Mouse (Mus musculus) liver, embryonic 12.5 days (tissue): ENCODE results near the gene Ptprm. TPM values are rescaled to one million over a fixed set of nuclear protein-coding genes. Genes with fewer than 3 reads are reported as not detected.

ENCODE experiments used
- ATAC-seq: fragments of 200-750 bp; cut with Nextera tagmentation; 2 replicates; pipeline ENCODE4 v1.8.0; 2017; ENCODE audit warnings: moderate number of reproducible peaks, mild to moderate bottlenecking, moderate library complexity
- H3K27ac ChIP-seq: fragments of 300-500 bp; sonication (generic); 2 replicates; pipeline ENCODE4 v1.5.1; 2016; ENCODE audit warnings: mild to moderate bottlenecking
- H3K27me3 ChIP-seq: fragments of 300-500 bp; sonication (generic); replicated peaks from 2 replicates; pipeline ENCODE4 v1.6.1; 2016; ENCODE audit warnings: mild to moderate bottlenecking, moderate library complexity
- H3K36me3 ChIP-seq: fragments of 300-500 bp; sonication (generic); 2 replicates; pipeline ENCODE4 v1.6.1; 2016; ENCODE audit warnings: mild to moderate bottlenecking, moderate library complexity
- H3K4me1 ChIP-seq: fragments of 300-500 bp; sonication (generic); 2 replicates; pipeline ENCODE4 v1.6.1; 2016
- H3K4me2 ChIP-seq: fragments of 300-500 bp; sonication (generic); 2 replicates; pipeline ENCODE4 v1.6.1; 2016; ENCODE audit warnings: mild to moderate bottlenecking, moderate library complexity
- H3K4me3 ChIP-seq: fragments of 300-500 bp; sonication (generic); 2 replicates; pipeline ENCODE4 v1.5.1; 2016; ENCODE audit warnings: mild to moderate bottlenecking, moderate library complexity
- H3K9ac ChIP-seq: fragments of 300-500 bp; sonication (generic); 2 replicates; pipeline ENCODE4 v1.6.1; 2016; ENCODE audit warnings: mild to moderate bottlenecking, moderate library complexity
- H3K9me3 ChIP-seq: fragments of 300-500 bp; sonication (generic); replicated peaks from 2 replicates; pipeline ENCODE4 v1.6.1; 2016; ENCODE audit warnings: mild to moderate bottlenecking, moderate library complexity
- WGBS: fragments of 180-500 bp; shearing (Covaris S2); methylation state at CpG from one replicate; pipeline ENCODE4 v1.1.7; 2016; ENCODE audit not compliant: insufficient replicate concordance; 5-methylcytosine and 5-hydroxymethylcytosine counted together
- polyA plus RNA-seq: library from polyadenylated mRNA; unstranded; fragments of >200 nt; fragmentation: Nextera tagmentation; extraction: Ambion mirVana; gene quantifications from 2 replicates; pipeline ENCODE4 v1.2.1, GENCODE M21; 2016

The Ptprm gene
- polyA plus RNA-seq, 1 experiment from 2014 or later = 2.5 TPM

GRCm38 (mm10) chr17:67238866-67239265 lies 115.4 kb downstream of the Ptprm start:
- no peaks in the 10 kb centered on the region for H3K4me1 ChIP-seq
- H3K4me3 ChIP-seq = no peak overlapping the region
- 72% methylated on average over 7 of the region's 7 CpGs for WGBS
- no peaks in the 10 kb centered on the region for H3K9me3 ChIP-seq
- H3K4me2 ChIP-seq = no peak overlapping the region
- H3K9ac ChIP-seq = no peak overlapping the region
- H3K36me3 ChIP-seq = no peaks in the 10 kb centered on the region
- H3K27ac ChIP-seq = no peak overlapping the region
- no peak for ATAC-seq
- no peaks in the 10 kb centered on the region for H3K27me3 ChIP-seq

DNA sequence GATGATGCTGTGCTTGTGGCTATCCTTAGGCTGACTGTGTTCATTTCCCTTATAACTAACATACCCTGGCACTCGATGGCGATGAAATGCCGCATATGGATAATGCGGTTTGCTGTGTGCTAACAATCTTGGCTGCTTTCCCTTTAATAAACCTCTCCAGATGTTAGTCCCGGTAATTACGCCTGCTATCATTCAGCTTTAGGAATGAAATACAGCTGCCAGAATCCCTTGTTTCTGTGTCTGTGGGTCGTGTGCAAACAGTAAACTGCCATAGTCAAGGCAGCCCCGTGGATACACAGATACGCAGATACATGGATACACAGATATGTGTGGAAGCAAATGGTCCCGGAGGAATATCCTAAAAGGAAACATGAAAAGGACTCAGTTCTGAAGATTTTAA lies 116.8 kb downstream of the Ptprm start:
- Histone ChIP-seq H3K27me3 (no peaks in the 10 kb centered on the region), H3K9me3 (no peaks in the 10 kb centered on the region), H3K4me1 (no peaks in the 10 kb centered on the region), H3K9ac (no peak overlapping the region), H3K36me3 (no peaks in the 10 kb centered on the region), H3K4me3 (no peak overlapping the region), H3K4me2 (no peak overlapping the region), H3K27ac (no peak overlapping the region)
- 79% methylated on average over 10 of the region's 10 CpGs for WGBS
- no peak for ATAC-seq

DNA sequence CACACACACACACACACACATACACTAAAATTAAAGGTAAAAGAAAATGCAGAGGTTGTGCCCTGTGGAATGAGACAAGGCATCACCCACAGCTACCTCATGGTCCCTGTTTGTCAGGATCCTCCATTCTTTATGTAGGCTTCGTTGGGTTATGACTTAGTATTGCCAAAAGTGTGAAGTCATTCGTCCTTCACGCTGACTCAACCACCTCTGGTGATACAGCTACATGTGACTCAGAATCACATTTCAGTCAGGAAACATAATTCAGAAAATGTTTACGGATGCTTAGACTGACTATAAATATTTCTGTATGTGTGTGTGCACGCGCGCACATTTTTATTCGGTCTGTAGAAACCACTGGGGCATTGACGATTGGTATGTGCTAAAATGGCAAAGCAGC lies 121.2 kb downstream of the Ptprm start:
- Histone ChIP-seq H3K27ac (no peak overlapping the region), H3K4me1 (no peaks in the 10 kb centered on the region), H3K4me2 (no peak overlapping the region), H3K4me3 (no peak overlapping the region), H3K9me3 (no peaks in the 10 kb centered on the region), H3K36me3 (no peaks in the 10 kb centered on the region), H3K9ac (no peak overlapping the region), H3K27me3 (no peaks in the 10 kb centered on the region)
- WGBS = 82% methylated on average over 9 of the region's 9 CpGs
- ATAC-seq = no peak

GRCm38 (mm10) chr17:67226991-67227390 lies 127.3 kb downstream of the Ptprm start:
- H3K9me3 ChIP-seq = no peaks in the 10 kb centered on the region
- H3K4me1 ChIP-seq = no peaks in the 10 kb centered on the region
- H3K27ac ChIP-seq = no peak overlapping the region
- no peak for ATAC-seq
- WGBS = 69% methylated on average over 5 of the region's 5 CpGs
- no peak overlapping the region for H3K4me3 ChIP-seq
- no peak overlapping the region for H3K4me2 ChIP-seq
- H3K36me3 ChIP-seq = no peaks in the 10 kb centered on the region
- no peak overlapping the region for H3K9ac ChIP-seq
- no peaks in the 10 kb centered on the region for H3K27me3 ChIP-seq

- H3K4me3 ChIP-seq = no peak overlapping the region
- H3K4me1 ChIP-seq = no peaks in the 10 kb centered on the region
- no peak overlapping the region for H3K27ac ChIP-seq
- no peaks in the 10 kb centered on the region for H3K9me3 ChIP-seq
- H3K9ac ChIP-seq = no peak overlapping the region
- no peak for ATAC-seq
- 75% methylated on average over 1 of the region's 1 CpGs for WGBS
- no peak overlapping the region for H3K4me2 ChIP-seq
- H3K36me3 ChIP-seq = no peaks in the 10 kb centered on the region
- no peaks in the 10 kb centered on the region for H3K27me3 ChIP-seq
Measured at GRCm38 (mm10) chr17:67215326-67215725, 138.9 kb downstream of the Ptprm start.

DNA sequence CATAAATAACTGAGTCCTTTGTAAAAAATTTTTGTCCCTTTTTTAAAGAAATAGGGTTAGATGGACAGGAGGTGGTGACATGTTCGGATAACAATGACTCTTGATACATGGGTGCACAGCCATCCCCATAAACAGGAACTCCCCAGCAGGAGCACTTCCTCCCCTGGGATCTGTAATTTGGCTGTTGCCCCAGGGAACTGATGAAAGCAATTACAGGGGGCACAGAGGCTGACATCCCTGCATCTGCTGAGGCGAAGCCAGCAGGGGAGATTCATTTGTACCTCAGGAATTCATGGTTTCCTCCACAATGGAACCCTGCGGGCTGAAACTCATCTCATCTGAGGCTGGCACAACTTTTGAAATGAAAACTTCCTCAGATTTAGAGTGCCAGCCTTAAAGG lies 140.5 kb downstream of the Ptprm start:
- no peaks in the 10 kb centered on the region for H3K9me3 ChIP-seq
- no peak overlapping the region for H3K4me2 ChIP-seq
- no peak overlapping the region for H3K9ac ChIP-seq
- WGBS = 36% methylated on average over 3 of the region's 3 CpGs
- no peaks in the 10 kb centered on the region for H3K27me3 ChIP-seq
- no peak overlapping the region for H3K27ac ChIP-seq
- H3K36me3 ChIP-seq = no peaks in the 10 kb centered on the region
- H3K4me3 ChIP-seq = no peak overlapping the region
- ATAC-seq = no peak
- no peaks in the 10 kb centered on the region for H3K4me1 ChIP-seq

DNA sequence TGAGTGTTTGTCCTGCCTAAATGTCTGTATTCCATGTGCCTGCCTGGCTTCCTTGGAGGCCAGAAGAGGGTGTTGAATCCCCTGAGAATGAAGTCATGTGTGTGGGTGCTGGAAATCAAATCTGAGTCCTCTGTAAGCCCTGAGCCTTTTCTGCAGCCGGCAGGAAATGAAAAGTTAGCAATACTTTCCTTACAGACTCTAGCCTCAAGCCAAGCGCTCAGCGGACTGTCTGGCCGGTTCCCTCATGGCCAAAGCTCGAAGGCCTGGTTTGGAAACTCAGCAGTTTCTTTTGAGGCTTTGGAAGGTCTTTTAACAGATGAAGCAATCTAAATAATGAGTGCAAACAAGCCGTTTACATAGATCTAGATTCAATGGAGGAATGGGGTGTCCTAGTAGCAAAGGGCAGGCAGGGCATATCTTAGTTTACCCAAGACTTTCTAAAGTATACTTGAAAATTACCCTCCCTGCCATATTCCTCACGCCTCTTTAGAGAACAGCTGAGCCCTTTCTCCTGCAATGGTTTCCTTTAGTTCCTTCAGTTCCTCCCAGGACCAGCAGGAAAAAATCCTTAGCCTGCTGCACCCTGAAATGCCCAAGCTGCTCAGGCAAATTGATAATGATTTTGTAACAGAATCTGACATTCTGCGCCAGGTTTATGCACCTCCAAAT lies 144.4 kb downstream of the Ptprm start:
- Histone ChIP-seq H3K36me3 (no peaks in the 10 kb centered on the region), H3K4me2 (no peak overlapping the region), H3K27ac (no peak overlapping the region), H3K27me3 (no peaks in the 10 kb centered on the region), H3K4me3 (no peak overlapping the region), H3K9me3 (no peaks in the 10 kb centered on the region), H3K4me1 (no peaks in the 10 kb centered on the region), H3K9ac (no peak overlapping the region)
- ATAC-seq = no peak
- 52% methylated on average over 8 of the region's 8 CpGs for WGBS

GRCm38 (mm10) chr17:67208600-67208999 lies 145.7 kb downstream of the Ptprm start:
- Histone ChIP-seq H3K4me3 (no peak overlapping the region), H3K36me3 (no peaks in the 10 kb centered on the region), H3K27ac (no peak overlapping the region), H3K9ac (no peak overlapping the region), H3K4me2 (no peak overlapping the region), H3K4me1 (no peaks in the 10 kb centered on the region), H3K9me3 (no peaks in the 10 kb centered on the region), H3K27me3 (no peaks in the 10 kb centered on the region)
- no peak for ATAC-seq
- 48% methylated on average over 5 of the region's 5 CpGs for WGBS

DNA sequence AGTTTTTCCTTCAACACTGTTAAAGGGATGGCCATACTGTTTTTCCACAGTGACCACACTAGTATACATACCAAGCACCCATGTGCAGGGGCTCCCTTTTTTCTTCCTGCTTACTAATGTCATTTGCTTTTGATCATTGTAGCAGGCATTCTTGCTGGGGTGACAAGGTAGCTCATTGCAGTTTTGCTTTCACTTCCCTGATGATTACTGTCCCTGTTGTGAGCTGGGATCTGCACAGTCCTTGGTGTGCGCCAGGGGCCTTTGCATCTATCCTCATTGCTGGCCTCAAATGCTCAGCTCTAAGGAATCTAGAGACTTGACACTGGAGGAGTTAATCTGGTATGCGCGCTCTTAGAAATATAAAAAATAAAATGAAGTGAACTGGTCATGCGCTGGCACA lies 147.3 kb downstream of the Ptprm start:
- ATAC-seq = no peak
- H3K9ac ChIP-seq = no peak overlapping the region
- no peak overlapping the region for H3K4me2 ChIP-seq
- WGBS = 82% methylated on average over 4 of the region's 4 CpGs
- H3K27me3 ChIP-seq = no peaks in the 10 kb centered on the region
- no peaks in the 10 kb centered on the region for H3K36me3 ChIP-seq
- no peaks in the 10 kb centered on the region for H3K4me1 ChIP-seq
- no peak overlapping the region for H3K4me3 ChIP-seq
- H3K9me3 ChIP-seq = no peaks in the 10 kb centered on the region
- H3K27ac ChIP-seq = no peak overlapping the region

- Histone ChIP-seq H3K27ac (no peak overlapping the region), H3K4me3 (no peak overlapping the region), H3K9me3 (no peaks in the 10 kb centered on the region), H3K4me2 (no peak overlapping the region), H3K27me3 (no peaks in the 10 kb centered on the region), H3K4me1 (no peaks in the 10 kb centered on the region), H3K9ac (no peak overlapping the region), H3K36me3 (no peaks in the 10 kb centered on the region)
- no peak for ATAC-seq
- WGBS = 51% methylated on average over 7 of the region's 7 CpGs
Measured at GRCm38 (mm10) chr17:67201151-67201550, 153.1 kb downstream of the Ptprm start.

DNA sequence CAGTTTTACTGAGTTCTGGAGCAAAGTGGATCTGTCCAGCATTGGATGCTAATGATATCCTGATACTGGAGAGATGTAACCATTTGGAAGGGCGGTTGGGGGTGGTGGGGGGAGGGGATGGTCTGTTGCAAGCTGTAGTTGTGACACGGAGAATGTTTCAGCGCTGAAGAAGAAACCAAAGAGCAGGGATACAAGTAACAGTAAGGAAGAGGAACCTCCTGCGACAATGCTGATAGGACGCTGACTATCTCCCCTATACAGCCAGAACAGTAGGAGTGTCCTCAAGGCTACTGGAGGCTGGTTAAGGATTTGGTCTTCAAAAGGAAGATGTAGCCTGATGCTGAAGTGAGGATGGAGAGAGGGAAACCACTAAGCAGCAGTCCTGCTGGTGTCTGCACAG lies 160.5 kb downstream of the Ptprm start:
- no peak for ATAC-seq

DNA sequence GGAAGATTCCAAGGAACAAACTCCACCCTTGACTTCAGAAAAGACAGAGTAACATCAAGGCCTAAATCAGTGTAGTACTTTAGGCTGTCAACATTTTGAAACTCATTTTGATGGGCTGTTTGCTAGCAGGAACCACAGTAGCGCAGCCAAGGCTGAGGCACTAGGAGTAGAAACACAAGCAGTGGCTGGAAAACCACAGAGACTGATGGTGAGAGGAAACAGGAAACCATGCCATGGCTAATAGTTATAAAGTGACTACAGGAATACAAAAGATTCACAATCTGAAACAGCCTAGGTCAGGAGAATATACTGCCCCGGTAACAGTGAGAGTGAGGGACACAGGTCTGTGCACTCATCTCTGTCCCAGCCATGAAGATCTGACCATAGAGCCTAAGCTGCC lies 165.7 kb downstream of the Ptprm start:
- H3K27ac ChIP-seq = no peak overlapping the region
- no peaks in the 10 kb centered on the region for H3K36me3 ChIP-seq
- H3K4me2 ChIP-seq = no peak overlapping the region
- 48% methylated on average over 2 of the region's 2 CpGs for WGBS
- H3K9me3 ChIP-seq = no peaks in the 10 kb centered on the region
- no peak overlapping the region for H3K4me3 ChIP-seq
- H3K9ac ChIP-seq = no peak overlapping the region
- no peaks in the 10 kb centered on the region for H3K27me3 ChIP-seq
- H3K4me1 ChIP-seq = no peaks in the 10 kb centered on the region
- no peak for ATAC-seq

More for the DNA sequence above, 160.5 kb downstream of the Ptprm start:
- Histone ChIP-seq H3K4me1 (no peaks in the 10 kb centered on the region), H3K4me3 (no peak overlapping the region), H3K27me3 (no peaks in the 10 kb centered on the region), H3K4me2 (no peak overlapping the region), H3K27ac (no peak overlapping the region), H3K9ac (no peak overlapping the region), H3K9me3 (no peaks in the 10 kb centered on the region), H3K36me3 (no peaks in the 10 kb centered on the region)
- 31% methylated on average over 5 of the region's 5 CpGs for WGBS

- H3K4me1 ChIP-seq = no peaks in the 10 kb centered on the region
- H3K4me3 ChIP-seq = no peak overlapping the region
- H3K9me3 ChIP-seq = no peaks in the 10 kb centered on the region
- no peaks in the 10 kb centered on the region for H3K27me3 ChIP-seq
- no peak overlapping the region for H3K27ac ChIP-seq
- WGBS = 59% methylated on average over 6 of the region's 6 CpGs
- H3K36me3 ChIP-seq = no peaks in the 10 kb centered on the region
- ATAC-seq = no peak
- H3K9ac ChIP-seq = no peak overlapping the region
- no peak overlapping the region for H3K4me2 ChIP-seq
Measured at GRCm38 (mm10) chr17:67186879-67187278, 167.4 kb downstream of the Ptprm start.
